26 mouse cellular contexts compared by ENCODE assay signal in the genomic region with DNA sequence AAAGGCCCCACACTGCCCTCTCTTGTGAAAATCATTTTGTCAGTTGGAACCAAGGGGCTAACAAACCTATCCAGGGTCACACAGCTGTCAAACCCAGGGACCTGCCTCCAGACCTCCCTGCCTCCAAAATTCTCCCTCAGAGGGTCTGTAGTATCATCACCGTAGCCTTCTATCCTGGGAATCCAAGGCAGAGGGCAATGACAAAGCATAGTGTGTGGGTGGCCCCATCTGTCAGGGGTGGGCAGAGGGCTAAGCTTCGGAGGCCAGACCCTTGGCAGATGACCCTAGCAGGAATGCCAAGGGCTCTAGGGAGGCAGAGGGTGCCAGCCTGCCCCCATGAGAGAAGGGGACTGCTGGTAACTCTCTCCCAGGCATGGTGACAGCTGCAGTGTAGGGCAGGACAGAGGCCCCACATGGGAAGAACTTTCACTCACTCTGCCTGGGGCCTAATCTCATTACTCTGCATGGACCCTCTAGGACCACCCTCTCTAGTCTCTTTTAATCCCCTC. TPM values are rescaled to one million over a fixed set of nuclear protein-coding genes. Genes with fewer than 3 reads are reported as not detected.
DNase-seq lines count a peak whose midpoint lies in the region; ATAC-seq and TF ChIP-seq lines count a peak whose summit lies in the region.
"Had no signal": no experiment of that assay in that cellular context is flagged by ENCODE, and none has a peak within 500 bp of the region (broad histone marks: within the 10 kb centered on the region; RNA-seq: fewer than 3 reads in every experiment).

No protein-coding gene starts in this region.

- H3K27me3 ChIP-seq in embryonic facial prominence, embryonic 13.5 days: no peaks in the 10 kb centered on the region; the same call in 1 of the 2 replicates
- H3K27me3 ChIP-seq in embryonic facial prominence, embryonic 10.5 days (replicated peaks; ENCODE audit: low read depth, poor library complexity, severe bottlenecking): no peaks in the 10 kb centered on the region; the same call in none of the 2 replicates
- peaks cover 6% of the 10 kb centered on the region; the same call in 1 of the 2 replicates for H3K27me3 ChIP-seq in heart, embryonic 10.5 days (ENCODE audit: insufficient read depth, poor library complexity, severe bottlenecking)
- H3K27me3 ChIP-seq in kidney, embryonic 16.5 days (ENCODE audit: insufficient read depth, low read length): no peaks in the 10 kb centered on the region
- 0 out of 2 replicates have a peak, but pooled peaks cover 3% of the 10 kb centered on the region for H3K27me3 ChIP-seq in E14TG2a.4 (ENCODE audit: insufficient read depth, low read length)
- no peaks in the 10 kb centered on the region for H3K27me3 ChIP-seq in lung, postnatal 0 days (replicated peaks; ENCODE audit: insufficient read depth, low read length)
- H3K27me3 ChIP-seq: embryonic facial prominence, embryonic 15.5 days; intestine, embryonic 15.5 days; limb, embryonic 13.5 days; lung, embryonic 15.5 days had no signal

- TF ChIP-seq CTCF in E14TG2a.4 (conservative IDR thresholded peaks at IDR 0.05; ENCODE audit: low read length): 0 out of 2 replicates have a peak, but pooled peaks have one; percentile 5
- TF ChIP-seq CTCF in lung, postnatal 0 days (IDR thresholded peaks at IDR 0.05): no peak

- H3K4me1 ChIP-seq in embryonic facial prominence, embryonic 13.5 days: peaks cover 9% of the 10 kb centered on the region; the same call in 1 of the 2 replicates
- peaks cover 9% of the 10 kb centered on the region for H3K4me1 ChIP-seq in embryonic facial prominence, embryonic 10.5 days
- H3K4me1 ChIP-seq in heart, embryonic 10.5 days: no peaks in the 10 kb centered on the region; the same call in 1 of the 2 replicates
- no peaks in the 10 kb centered on the region for H3K4me1 ChIP-seq in kidney, embryonic 16.5 days (ENCODE audit: insufficient read depth, low read length)
- H3K4me1 ChIP-seq in E14TG2a.4 (replicated peaks; ENCODE audit: low read depth, low read length): peaks cover 38% of the 10 kb centered on the region
- H3K4me1 ChIP-seq in lung, postnatal 0 days (ENCODE audit: insufficient read depth, low read depth, low read length): no peaks in the 10 kb centered on the region
- H3K4me1 ChIP-seq: embryonic facial prominence, embryonic 15.5 days; heart, embryonic 13.5 days; limb, embryonic 13.5 days; lung, embryonic 15.5 days had no signal

- no peak overlapping the region for H3K4me3 ChIP-seq in embryonic facial prominence, embryonic 13.5 days
- H3K4me3 ChIP-seq in embryonic facial prominence, embryonic 10.5 days: no peak overlapping the region
- no peak overlapping the region for H3K4me3 ChIP-seq in heart, embryonic 10.5 days
- no peak overlapping the region for H3K4me3 ChIP-seq in kidney, embryonic 16.5 days (ENCODE audit: low read length)
- no peak overlapping the region for H3K4me3 ChIP-seq in E14TG2a.4 (replicated peaks; ENCODE audit: low read length)
- H3K4me3 ChIP-seq in lung, postnatal 0 days (ENCODE audit: low read depth, low read length): no peak overlapping the region
- H3K4me3 ChIP-seq: embryonic facial prominence, embryonic 15.5 days; heart, embryonic 13.5 days; intestine, embryonic 15.5 days; limb, embryonic 13.5 days; lung, embryonic 15.5 days had no signal

- 77% methylated on average over 2 of the region's 2 CpGs for WGBS in embryonic facial prominence, embryonic 13.5 days
- 75% methylated on average over 2 of the region's 2 CpGs for WGBS in embryonic facial prominence, embryonic 10.5 days
- WGBS in heart, embryonic 10.5 days: 63% methylated on average over 2 of the region's 2 CpGs
- WGBS in kidney, embryonic 16.5 days: 77% methylated on average over 2 of the region's 2 CpGs
- WGBS in lung, postnatal 0 days: 78% methylated on average over 2 of the region's 2 CpGs

- no peaks in the 10 kb centered on the region for H3K36me3 ChIP-seq in embryonic facial prominence, embryonic 13.5 days
- H3K36me3 ChIP-seq in embryonic facial prominence, embryonic 10.5 days (replicated peaks): no peaks in the 10 kb centered on the region
- H3K36me3 ChIP-seq in heart, embryonic 10.5 days: no peaks in the 10 kb centered on the region
- no peaks in the 10 kb centered on the region for H3K36me3 ChIP-seq in kidney, embryonic 16.5 days (ENCODE audit: insufficient read depth, low read length)
- no peaks in the 10 kb centered on the region for H3K36me3 ChIP-seq in E14TG2a.4 (ENCODE audit: insufficient read depth, low read length)
- H3K36me3 ChIP-seq in lung, postnatal 0 days (ENCODE audit: insufficient read depth, low read length): no peaks in the 10 kb centered on the region
- H3K36me3 ChIP-seq: embryonic facial prominence, embryonic 15.5 days; heart, embryonic 13.5 days; intestine, embryonic 15.5 days; limb, embryonic 13.5 days; lung, embryonic 15.5 days had no signal

- H3K27ac ChIP-seq in embryonic facial prominence, embryonic 13.5 days: no peak overlapping the region
- H3K27ac ChIP-seq in embryonic facial prominence, embryonic 10.5 days (replicated peaks): no peak overlapping the region
- no peak overlapping the region for H3K27ac ChIP-seq in heart, embryonic 10.5 days
- no peak overlapping the region for H3K27ac ChIP-seq in kidney, embryonic 16.5 days (ENCODE audit: low read length)
- no peak overlapping the region for H3K27ac ChIP-seq in lung, postnatal 0 days (ENCODE audit: low read length)
- H3K27ac ChIP-seq: embryonic facial prominence, embryonic 15.5 days; heart, embryonic 13.5 days; intestine, embryonic 15.5 days; limb, embryonic 13.5 days; lung, embryonic 15.5 days had no signal

- H3K9ac ChIP-seq in embryonic facial prominence, embryonic 13.5 days: 0 out of 2 replicates have a peak overlapping the region, but pooled peaks have one; percentile 6
- no peak overlapping the region for H3K9ac ChIP-seq in kidney, embryonic 16.5 days (replicated peaks; ENCODE audit: low read length)
- H3K9ac ChIP-seq in lung, postnatal 0 days (replicated peaks; ENCODE audit: low read depth): no peak overlapping the region
- H3K9ac ChIP-seq: embryonic facial prominence, embryonic 15.5 days; heart, embryonic 13.5 days; intestine, embryonic 15.5 days; limb, embryonic 13.5 days; lung, embryonic 15.5 days had no signal

- no peak overlapping the region for H3K4me2 ChIP-seq in embryonic facial prominence, embryonic 13.5 days
- H3K4me2 ChIP-seq in kidney, embryonic 16.5 days (replicated peaks; ENCODE audit: low read depth, low read length): no peak overlapping the region
- no peak overlapping the region for H3K4me2 ChIP-seq in lung, postnatal 0 days (replicated peaks; ENCODE audit: low read depth, low read length)
- H3K4me2 ChIP-seq: embryonic facial prominence, embryonic 15.5 days; heart, embryonic 13.5 days; intestine, embryonic 15.5 days; limb, embryonic 13.5 days; liver, embryonic 11.5 days; lung, embryonic 15.5 days had no signal

- TF ChIP-seq EP300 in lung, postnatal 0 days (IDR thresholded peaks at IDR 0.05): no peak

- DNase-seq in embryonic facial prominence, embryonic 10.5 days (ENCODE audit: low spot score): no peak
- peak; percentile 61 for DNase-seq in heart, embryonic 10.5 days (ENCODE audit: low spot score)
- DNase-seq in heart, adult 18-20 months: no peak
- DNase-seq in kidney, adult 9 months: no peak
- no peak for DNase-seq in lung, postnatal 0 days (ENCODE audit: low spot score)
- DNase-seq: heart, adult 11 months; layer of hippocampus, adult 9-11 months had no signal

- no peaks in the 10 kb centered on the region for H3K9me3 ChIP-seq in embryonic facial prominence, embryonic 13.5 days
- no peaks in the 10 kb centered on the region for H3K9me3 ChIP-seq in embryonic facial prominence, embryonic 10.5 days
- no peaks in the 10 kb centered on the region for H3K9me3 ChIP-seq in heart, embryonic 10.5 days
- H3K9me3 ChIP-seq in kidney, embryonic 16.5 days (ENCODE audit: low read length): no peaks in the 10 kb centered on the region
- H3K9me3 ChIP-seq in E14TG2a.4 (ENCODE audit: low read length): no peaks in the 10 kb centered on the region
- H3K9me3 ChIP-seq in lung, postnatal 0 days (ENCODE audit: low read length): no peaks in the 10 kb centered on the region
- H3K9me3 ChIP-seq: embryonic facial prominence, embryonic 15.5 days; heart, embryonic 13.5 days; intestine, embryonic 15.5 days; limb, embryonic 13.5 days; lung, embryonic 15.5 days had no signal

- ATAC-seq in embryonic facial prominence, embryonic 13.5 days (ENCODE audit: insufficient number of reproducible peaks, insufficient read depth, low FRiP score, low TSS enrichment, low read depth): no peak
- 0 out of 2 replicates have a peak, but pooled peaks have one; percentile 19 for ATAC-seq in kidney, embryonic 16.5 days (ENCODE audit: low FRiP score, low TSS enrichment)
- no peak for ATAC-seq in lung, postnatal 0 days
- ATAC-seq: Patski had no signal

RNA-seq across cellular contexts. Expression of gene Vsx2, which starts 22.9 kb away (rescaled TPM):
- 0.10 and 0.20 TPM in 2 replicates for polyA plus RNA-seq in embryonic facial prominence, embryonic 13.5 days (2015; fragmentation: Nextera tagmentation; extraction: Ambion mirVana)
- 2.8 and 3.2 TPM in 2 replicates for polyA plus RNA-seq in embryonic facial prominence, embryonic 10.5 days (2016; fragmentation: Nextera tagmentation; extraction: Ambion mirVana)
- polyA plus RNA-seq in heart, embryonic 10.5 days (2016; fragmentation: Nextera tagmentation; extraction: Ambion mirVana): not detected in 2 replicates
- total RNA-seq in heart, adult 18-20 months (2021): not detected
- not detected in 2 replicates for polyA plus RNA-seq in kidney, embryonic 16.5 days (2015; fragmentation: Nextera tagmentation; extraction: Ambion mirVana)
- not detected in 2 replicates for polyA plus RNA-seq in lung, postnatal 0 days (2015; fragmentation: Nextera tagmentation; extraction: Ambion mirVana)
- total RNA-seq: adrenal gland, postnatal 14 days; common myeloid progenitor, adult 5-6 weeks; heart, postnatal 10 days; hematopoietic stem cell, adult 5-6 weeks; megakaryocyte, adult 5-6 weeks; MEL had no signal
- polyA plus RNA-seq: heart, embryonic 13.5 days; intestine, embryonic 15.5 days; kidney, adult 2 months; large intestine, adult 2 months; liver, embryonic 11.5 days; liver, embryonic 16.5 days; lung, embryonic 15.5 days; Patski had no signal
